Mouse (Mus musculus) lung, postnatal 4 days (tissue): Measurements from ENCODE around the gene 2610301B20Rik.
A peak's percentile ranks its signal among the peaks of the same experiment; 100 is the strongest.

Experiments
- DNase-seq, 2 experiments: peaks; one replicate each; pipeline ENCODE4 v3.0.0; 2021

Gene 2610301B20Rik

DNA sequence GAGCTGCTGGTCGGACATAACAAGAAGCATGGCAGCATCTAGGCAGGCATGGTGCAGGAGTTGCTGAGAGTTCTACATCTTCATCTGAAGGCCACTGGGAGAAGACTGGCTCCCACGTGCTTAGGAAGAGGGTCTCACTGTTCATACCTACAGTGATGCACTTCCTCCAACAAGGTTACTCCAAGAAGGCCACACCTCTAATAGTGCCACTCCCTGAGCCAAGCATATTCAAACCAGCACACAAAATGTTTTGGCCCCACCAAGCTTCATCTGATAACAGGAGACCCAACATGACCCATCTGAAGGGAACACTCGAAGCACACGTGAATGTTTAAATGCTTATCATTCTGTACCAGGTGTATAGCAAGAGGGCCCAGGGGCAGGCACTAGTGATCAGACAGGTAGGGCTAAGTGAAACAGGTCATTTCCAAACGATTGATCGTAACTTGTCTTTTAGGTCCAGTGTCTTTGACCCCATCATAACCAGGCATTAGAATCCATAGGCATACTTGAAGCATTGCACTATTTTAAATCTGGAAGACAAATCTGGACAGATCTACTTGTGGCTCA lies 37.7 kb downstream of the 2610301B20Rik start:
- no peak for DNase-seq

DNA sequence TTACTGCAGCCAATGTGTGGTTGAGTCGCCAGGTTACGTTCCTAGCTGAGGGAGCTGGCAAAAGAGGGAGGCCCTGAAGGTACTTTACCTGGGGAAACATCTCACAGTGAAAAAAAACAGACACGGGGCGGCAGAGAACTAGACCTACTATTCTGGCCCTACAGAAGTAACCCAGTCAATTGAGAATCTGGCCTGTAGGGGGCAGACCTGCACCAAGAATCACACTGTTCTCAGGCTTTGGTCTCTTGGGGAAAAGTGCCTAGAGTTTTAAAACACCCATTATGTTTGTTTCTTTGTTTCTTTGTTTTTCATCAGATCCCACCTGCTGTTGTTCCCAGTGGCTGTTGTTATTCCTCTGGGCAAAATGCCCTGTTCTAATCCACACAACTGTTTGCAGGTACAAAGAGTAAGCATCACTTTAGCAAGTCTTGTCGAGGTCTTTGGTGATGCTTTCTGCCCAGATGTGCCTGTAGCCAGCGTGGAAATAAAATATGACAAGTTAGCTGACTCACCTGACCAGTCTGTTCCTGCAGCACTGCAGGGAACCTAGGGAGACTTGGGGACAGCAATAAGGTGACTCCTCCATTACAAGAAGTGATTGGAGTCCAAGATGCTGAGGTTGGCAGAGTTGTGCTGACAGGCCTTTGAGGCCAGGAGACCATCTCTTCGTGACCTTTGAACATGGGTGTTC lies 38.5 kb downstream of the 2610301B20Rik start:
- DNase-seq = peak; percentile 77 to 91

DNA sequence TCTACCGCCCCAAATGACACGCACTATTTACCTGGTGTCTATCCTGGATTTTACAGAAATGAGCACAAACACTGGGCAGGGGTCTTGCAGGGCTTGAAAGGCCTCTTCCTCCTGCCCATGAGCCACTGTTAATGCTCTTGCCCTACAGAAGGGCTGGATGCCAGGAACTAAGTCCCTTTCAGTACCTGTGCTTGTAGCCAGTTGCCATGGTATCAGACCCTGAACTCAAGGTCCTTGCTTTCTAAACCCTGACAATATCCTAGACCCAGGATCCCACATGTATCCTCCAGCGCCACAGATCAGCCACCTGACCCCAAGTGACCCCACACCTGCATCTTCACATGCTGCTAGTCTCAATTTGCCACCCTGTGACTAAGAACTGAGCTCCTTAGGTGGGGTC lies 39.1 kb downstream of the 2610301B20Rik start:
- DNase-seq = no peak

DNA sequence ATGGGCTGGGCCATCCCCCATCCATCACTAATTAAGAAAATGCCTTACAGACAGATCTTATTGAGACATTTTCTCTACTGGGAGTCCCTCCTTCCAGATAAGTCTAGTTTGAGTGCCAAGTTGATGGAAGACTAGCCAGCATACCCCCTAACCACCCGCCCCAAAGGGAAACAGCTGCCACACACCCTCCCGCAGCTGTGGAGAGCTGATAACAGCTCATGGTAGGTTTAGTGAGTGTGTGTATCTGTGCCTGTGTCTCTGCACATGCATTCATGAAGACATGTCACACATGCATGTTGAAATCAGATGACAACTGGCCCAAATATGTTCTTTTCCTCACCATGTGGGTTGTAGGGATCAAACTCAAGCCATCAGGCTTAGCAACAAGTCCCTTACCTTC lies 40.5 kb downstream of the 2610301B20Rik start:
- DNase-seq = no peak

DNA sequence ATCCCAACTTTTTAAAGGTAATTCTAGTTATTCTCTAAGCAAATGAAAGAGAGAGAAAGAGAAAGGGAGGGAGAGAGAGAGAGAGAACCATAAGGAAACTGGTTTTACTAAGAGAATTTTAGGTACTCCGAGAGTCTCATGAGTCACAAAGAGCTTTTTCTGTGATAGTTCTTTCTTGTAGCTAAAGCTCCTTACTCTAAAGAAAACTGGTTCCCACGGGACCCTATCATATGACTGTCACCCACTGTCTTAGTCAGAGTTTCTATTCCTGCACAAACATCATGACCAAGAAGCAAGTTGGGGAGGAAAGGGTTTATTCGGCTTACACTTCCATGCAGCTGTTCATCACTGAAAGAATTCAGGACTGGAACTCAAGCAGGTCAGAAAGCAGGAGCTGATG lies 41.0 kb downstream of the 2610301B20Rik start:
- no peak for DNase-seq

DNA sequence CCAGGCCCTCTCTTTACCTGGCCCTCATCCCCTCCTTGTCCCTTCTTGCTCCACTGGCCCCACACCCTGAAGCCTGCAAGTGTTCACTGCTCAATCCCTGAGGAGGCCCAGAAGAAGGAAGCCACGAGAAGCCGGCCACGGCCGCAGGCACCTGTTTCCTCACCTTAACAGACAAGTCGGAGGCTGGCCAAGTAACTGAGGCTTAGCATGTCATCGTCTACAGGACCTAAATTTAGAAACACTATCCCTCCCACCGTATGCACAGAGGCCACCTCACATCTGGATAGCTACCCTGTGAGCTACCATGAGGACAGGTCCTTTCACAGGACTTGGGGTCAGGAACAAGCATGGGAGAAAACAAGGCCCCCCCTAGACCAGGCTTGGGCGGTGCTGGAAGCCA lies 44.1 kb downstream of the 2610301B20Rik start:
- no peak for DNase-seq

DNA sequence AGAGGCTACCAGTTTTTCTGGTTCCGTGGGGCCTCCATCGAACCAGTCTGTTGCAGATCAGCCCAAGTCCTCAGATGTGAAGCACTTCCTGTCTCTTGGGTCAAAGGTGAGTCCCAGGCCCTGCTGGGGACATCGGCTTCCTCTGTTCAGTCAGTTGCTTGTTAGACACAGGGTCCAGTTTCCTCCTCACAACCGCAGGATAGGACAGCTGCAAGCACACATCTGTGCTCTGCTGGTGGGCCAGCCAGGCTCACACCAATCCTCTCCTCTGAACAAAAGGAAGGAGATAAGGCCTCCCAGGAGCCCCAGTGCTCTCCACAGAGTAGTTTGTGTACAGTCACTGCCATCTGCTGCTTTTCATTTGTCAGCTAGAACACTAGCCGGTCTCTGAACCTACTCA lies 44.8 kb downstream of the 2610301B20Rik start:
- peak in 1 of 2 experiments; percentile 30 for DNase-seq

DNA sequence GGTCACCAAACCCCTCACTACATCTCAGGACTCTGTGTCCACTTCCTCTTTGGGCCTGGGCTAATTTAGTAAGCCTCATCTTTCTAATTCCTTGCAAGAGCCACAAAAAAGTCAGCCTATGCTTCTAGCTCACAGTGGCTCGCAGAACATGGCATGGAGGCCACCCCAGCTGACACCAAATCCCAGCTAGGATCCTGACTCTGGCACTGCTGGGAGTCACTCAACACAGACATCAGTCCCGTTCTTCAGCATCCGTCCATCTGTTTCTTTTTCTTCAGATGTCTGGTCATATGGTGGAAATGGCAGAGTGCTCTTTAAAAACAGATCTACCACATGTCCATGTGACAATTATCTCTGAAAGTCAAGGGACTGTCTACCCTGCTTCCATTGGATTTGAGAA lies 45.2 kb downstream of the 2610301B20Rik start:
- DNase-seq = no peak

DNA sequence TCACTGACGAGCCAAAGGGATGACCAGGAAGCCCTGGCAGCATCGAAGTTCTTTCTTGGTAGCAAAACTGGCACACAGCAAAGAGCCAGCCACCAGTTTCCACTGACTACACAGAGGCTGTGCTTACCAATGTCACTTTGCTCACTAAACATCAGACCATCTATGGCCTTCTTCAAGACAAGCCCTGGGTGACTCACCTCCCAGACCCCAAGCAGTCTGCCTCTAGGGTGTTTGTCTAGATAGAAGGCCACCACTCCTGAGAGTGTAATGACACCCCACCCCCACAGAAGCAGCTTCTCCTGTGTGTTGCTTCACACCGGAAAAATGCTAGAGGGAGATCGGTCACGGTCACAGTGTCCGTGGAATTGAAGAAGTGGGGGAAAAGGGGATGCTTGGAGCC lies 45.7 kb downstream of the 2610301B20Rik start:
- DNase-seq = no peak

DNA sequence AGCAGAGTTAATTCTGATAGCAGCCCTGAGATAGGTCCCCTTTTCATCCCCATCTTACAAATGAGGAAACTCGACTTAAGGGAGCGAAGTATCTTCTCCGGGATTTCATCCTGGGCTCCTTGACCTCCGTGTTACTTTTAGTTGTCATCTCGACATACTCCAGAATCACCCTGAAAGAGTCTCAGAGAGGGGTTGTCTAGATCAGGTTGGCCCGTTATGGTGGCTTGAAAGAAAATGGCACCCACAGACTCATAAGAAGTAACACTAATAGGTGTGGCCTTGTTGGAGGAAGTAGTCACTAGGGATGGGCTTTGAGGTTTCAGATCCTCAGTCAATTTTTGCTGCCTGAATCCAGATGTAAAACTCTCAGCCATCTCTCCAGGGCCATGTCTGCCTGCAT lies 46.3 kb downstream of the 2610301B20Rik start:
- no peak for DNase-seq

DNA sequence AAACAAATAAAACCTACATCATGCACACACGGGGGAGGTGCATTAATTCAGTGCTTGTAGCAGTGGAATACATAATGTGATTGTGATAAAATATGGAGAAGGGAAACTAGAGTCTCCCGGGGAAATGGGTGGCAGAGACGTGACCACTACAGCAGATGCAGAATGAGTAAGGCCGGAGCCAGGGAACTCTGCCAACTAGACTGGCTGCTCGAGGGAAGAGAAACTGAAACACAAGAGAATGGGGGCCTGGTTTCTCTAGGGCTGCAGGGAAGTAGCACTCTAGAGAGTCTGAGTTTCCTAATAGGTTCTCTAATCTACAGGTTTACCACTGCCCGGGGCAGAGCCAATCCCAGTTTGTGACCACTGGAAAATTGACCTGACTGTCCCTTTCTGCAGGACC lies 48.9 kb downstream of the 2610301B20Rik start:
- peak; percentile 77 to 81 for DNase-seq

DNA sequence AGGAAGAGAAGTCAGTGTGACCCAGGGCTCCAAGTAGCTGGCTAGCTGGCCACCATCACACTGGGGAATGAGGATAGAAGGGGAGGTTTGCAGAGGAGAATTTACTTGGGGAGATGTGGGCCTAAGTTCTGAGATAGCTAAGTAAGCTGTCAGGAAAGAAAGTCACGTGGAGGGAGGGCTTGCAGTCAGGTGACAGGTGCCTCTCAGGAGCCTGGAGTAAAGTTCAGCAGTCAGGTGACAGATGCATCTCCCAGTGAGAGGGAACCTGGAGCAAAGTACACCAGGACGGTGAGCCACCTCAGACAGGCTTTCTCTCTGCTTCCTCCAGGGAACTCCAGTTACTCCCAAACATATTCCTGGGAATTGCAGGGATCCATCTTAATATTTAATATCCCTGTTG lies 49.8 kb downstream of the 2610301B20Rik start:
- no peak for DNase-seq

DNA sequence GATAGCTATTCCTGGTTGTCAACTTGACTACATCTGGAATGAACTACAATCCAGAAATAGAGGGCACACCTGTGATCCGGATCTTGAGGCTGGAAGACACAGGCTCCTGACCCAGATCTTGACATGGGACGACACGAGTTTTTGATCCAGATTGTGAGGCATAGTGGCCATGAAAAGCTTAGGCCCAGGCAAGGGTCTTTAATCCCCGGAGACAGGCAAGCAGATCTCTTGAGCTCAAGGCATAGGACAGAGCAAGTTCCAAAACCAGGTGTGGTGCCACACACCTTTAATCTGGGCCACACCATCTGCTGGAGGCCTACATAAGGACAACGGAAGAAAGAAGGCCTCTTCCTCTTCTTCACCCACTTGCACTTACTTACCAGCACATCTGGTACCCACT lies 50.2 kb downstream of the 2610301B20Rik start:
- DNase-seq = no peak

DNA sequence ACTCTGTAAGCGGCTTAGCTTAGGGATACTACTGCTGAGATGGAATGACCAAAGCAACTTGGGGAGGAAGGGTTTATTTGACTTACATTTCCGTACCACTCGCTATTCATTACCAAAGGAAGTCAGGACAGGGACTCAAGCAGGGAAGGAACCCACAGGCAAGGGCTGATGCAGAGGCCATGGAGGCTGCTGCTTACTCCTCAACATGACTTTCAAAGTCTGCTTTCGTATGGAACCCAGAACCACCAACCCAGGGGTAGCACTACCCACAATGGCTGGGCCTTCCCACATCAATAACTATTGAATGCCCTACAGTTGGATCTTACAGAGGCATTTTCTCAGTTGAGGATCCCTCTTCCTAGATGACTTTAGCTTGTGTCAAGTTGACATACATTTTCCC lies 52.1 kb downstream of the 2610301B20Rik start:
- DNase-seq = no peak

DNA sequence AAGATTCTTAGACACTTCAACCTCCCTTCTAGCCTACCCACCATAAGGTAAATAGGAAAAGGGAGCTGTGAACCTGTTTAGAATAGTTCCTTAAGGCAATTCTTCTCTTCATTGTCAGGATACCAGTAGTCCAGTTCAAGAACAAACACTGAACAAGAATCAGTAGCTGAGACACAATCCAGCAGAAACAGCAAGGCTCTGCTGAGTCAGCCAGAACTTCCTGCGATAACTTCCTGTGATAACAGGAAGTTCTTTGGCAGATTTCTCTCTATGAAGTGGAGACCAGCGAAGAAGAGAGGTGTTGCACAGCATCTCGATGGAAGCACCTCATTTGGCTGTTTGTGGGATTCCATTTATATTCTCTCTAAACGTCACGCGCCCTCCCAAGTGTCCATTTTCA lies 53.9 kb downstream of the 2610301B20Rik start:
- no peak for DNase-seq

DNA sequence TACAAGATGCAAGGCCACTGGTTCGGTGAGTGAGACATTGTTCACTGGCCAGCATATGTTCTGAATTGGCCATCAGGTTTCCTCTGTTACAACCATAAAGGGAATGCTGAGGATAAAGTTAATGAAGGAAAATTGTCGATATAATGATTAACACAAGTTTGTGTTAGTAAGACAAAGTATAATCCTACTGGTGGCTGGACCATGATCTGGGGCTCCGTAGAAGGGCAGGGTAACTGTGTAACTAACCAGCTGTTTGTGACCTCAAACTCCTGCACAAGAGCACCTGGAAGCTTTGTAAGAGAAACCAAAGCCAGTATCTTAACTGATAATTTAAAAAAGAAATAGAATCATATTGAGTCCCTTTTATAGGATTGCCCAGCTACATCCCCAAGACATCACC lies 55.4 kb downstream of the 2610301B20Rik start:
- no peak for DNase-seq

DNA sequence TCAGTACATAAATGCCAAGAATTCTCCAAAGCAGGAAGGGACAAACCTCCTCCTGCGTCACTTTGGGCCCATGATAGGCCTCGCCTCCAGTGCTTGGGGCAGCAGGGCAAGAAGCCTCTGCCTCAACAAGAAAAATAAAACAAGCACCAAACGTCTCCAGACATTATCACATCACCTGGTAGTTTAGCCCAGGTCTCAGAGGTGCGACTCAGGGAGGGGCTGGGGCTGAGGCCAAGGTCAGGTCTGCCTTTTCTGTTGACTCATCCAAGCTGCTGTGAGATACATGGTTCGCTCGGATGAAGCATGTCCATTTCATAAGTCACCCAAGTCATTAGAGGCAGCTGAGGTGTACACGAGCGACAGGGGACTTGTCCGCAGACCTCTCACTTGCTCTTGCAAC lies 56.7 kb downstream of the 2610301B20Rik start:
- DNase-seq = no peak

DNA sequence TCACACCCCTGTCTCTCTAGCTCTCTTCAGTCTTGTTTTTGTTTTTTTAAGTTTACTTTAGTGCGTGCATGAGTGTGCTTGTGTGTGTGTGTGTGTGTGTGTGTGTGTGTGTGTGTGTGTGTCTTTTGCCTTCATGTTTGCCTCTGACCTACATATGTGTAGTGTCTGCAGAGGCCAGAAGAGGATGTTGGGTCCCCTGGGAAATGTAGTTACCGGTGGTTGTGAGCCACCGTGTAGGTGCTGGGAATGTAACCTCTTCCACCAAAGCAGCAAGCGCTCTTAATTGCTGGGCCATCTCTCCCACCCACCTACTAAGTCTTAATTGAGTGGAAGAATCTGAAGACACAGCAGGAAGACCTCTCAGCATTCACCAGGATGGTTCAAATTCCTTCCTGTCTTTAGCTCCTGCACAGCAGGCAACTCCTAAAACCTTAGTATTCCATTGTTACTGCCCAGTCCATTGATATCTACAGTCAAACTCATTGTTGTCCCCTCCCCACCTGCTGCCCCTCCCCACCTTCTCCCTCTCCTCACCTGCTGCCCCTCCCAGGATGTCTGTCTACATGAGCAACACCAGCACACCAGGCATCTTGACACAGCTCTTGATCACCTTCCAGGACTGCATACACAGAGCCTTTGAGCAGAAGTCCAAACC lies 57.9 kb downstream of the 2610301B20Rik start:
- DNase-seq = no peak

DNA sequence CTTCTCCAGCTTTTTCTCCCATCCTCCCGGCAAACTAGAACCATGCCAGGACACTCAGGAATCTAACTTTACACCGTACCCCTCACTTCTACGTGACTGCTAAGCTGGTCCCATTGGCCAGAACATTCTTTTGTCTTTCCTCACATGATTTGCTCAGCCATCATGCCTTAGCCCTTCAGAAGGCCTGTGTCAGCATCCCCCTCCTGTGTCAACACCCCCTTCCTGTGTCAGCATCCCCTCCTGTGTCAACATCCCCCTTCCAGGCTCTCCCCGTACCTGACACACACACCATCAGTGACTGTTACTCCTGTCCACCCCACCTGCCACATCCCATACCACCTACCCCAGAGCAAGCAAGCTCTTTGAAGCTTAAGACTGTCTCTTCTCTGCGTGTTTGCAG lies 58.5 kb downstream of the 2610301B20Rik start:
- DNase-seq = no peak

DNA sequence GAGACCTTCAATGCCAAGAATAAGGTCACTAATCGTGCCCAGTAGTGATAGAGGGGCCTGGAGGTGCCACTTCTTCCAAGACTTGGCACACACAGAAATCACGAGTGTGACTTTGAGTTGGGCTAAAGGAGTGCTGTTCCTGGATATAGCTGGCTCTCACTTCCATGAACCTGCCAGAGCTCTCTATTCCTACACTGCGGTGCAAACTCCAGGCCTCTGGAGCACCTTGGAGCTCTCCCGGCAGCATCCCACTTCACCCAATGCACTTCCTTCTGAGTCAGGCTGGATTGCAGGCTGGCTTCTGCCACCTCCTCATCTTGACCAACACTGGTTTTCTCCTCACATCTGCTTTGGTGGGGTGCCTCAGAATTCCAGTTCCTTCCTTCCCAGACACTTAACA lies 62.5 kb downstream of the 2610301B20Rik start:
- no peak for DNase-seq
